Mouse (Mus musculus): ENCODE measurements around the gene Serpina1f.
"Not testable (repeated sequence)": the region's sequence is repeated elsewhere in the genome, so short reads cannot be mapped to it uniquely, and the experiment has no call there.

The Serpina1f gene

GRCm38 (mm10) chr12:103695429-103695828 lies at the start of gene Serpina1f:
TSS of gene Serpina1f (minus strand) at chr12:103695529.
- no peak for DNase-seq (ENCODE audit: extremely low spot score, low spot score)

GRCm38 (mm10) chr12:103737791-103738580 lies 42.7 kb upstream of the Serpina1f start:
- not testable (repeated sequence) for DNase-seq (ENCODE audit: extremely low spot score, low spot score)

- not testable (repeated sequence) for DNase-seq (ENCODE audit: extremely low spot score, low spot score)
Measured at GRCm38 (mm10) chr12:103735566-103735965, 40.2 kb upstream of the Serpina1f start.

GRCm38 (mm10) chr12:103735101-103735500 lies 39.8 kb upstream of the Serpina1f start:
- DNase-seq (ENCODE audit: extremely low spot score, low spot score) = not testable (repeated sequence)

- DNase-seq (ENCODE audit: extremely low spot score, low spot score) = no peak
Measured at GRCm38 (mm10) chr12:103711537-103711936, 16.2 kb upstream of the Serpina1f start.

- DNase-seq (ENCODE audit: extremely low spot score, low spot score) = no peak
Measured at GRCm38 (mm10) chr12:103710405-103710804, 15.1 kb upstream of the Serpina1f start.

- no peak for DNase-seq (ENCODE audit: extremely low spot score, low spot score)
Measured at GRCm38 (mm10) chr12:103706113-103706512, 10.8 kb upstream of the Serpina1f start.

GRCm38 (mm10) chr12:103705547-103705946 lies 10.2 kb upstream of the Serpina1f start:
- DNase-seq (ENCODE audit: extremely low spot score, low spot score) = no peak

GRCm38 (mm10) chr12:103700144-103700750 lies 4.9 kb upstream of the Serpina1f start:
- no peak for DNase-seq (ENCODE audit: extremely low spot score, low spot score)

GRCm38 (mm10) chr12:103688221-103688814 lies 7.0 kb downstream of the Serpina1f start:
- DNase-seq (ENCODE audit: extremely low spot score, low spot score) = peak; percentile 19

- DNase-seq (ENCODE audit: extremely low spot score, low spot score) = peak; percentile 17
Measured at GRCm38 (mm10) chr12:103687021-103687420, 8.3 kb downstream of the Serpina1f start.

- DNase-seq (ENCODE audit: extremely low spot score, low spot score) = no peak
Measured at GRCm38 (mm10) chr12:103686050-103686449, 9.3 kb downstream of the Serpina1f start.

- no peak for DNase-seq (ENCODE audit: extremely low spot score, low spot score)
Measured at GRCm38 (mm10) chr12:103685386-103685785, 9.9 kb downstream of the Serpina1f start.

GRCm38 (mm10) chr12:103683775-103684174 lies 11.6 kb downstream of the Serpina1f start:
- DNase-seq (ENCODE audit: extremely low spot score, low spot score) = no peak

- DNase-seq (ENCODE audit: extremely low spot score, low spot score) = no peak
Measured at GRCm38 (mm10) chr12:103681739-103682138, 13.6 kb downstream of the Serpina1f start.

- DNase-seq (ENCODE audit: extremely low spot score, low spot score) = no peak
Measured at GRCm38 (mm10) chr12:103681169-103681568, 14.2 kb downstream of the Serpina1f start.

- DNase-seq (ENCODE audit: extremely low spot score, low spot score) = not testable (repeated sequence)
Measured at GRCm38 (mm10) chr12:103679853-103680252, 15.5 kb downstream of the Serpina1f start.

GRCm38 (mm10) chr12:103676039-103676438 lies 19.3 kb downstream of the Serpina1f start, which contains the start of gene Serpina16:
TSS of gene Serpina16 (minus strand) at chr12:103676139.
- no peak for DNase-seq (ENCODE audit: extremely low spot score, low spot score)

- DNase-seq (ENCODE audit: extremely low spot score, low spot score) = no peak
Measured at GRCm38 (mm10) chr12:103673179-103673578, 22.1 kb downstream of the Serpina1f start.

GRCm38 (mm10) chr12:103671483-103671882 lies 23.8 kb downstream of the Serpina1f start:
- DNase-seq (ENCODE audit: extremely low spot score, low spot score) = no peak

GRCm38 (mm10) chr12:103670964-103671363 lies 24.4 kb downstream of the Serpina1f start:
- no peak for DNase-seq (ENCODE audit: extremely low spot score, low spot score)

- DNase-seq (ENCODE audit: extremely low spot score, low spot score) = no peak
Measured at GRCm38 (mm10) chr12:103670344-103670743, 25.0 kb downstream of the Serpina1f start.

All from neural tube, embryonic 10.5 days (tissue).